Mouse (Mus musculus): ENCODE data around the gene Folr1.

GRCm38 (mm10) chr7:101896104-101897066, 25.8 kb upstream of the Folr1 start:
- TF ChIP-seq CTCF (IDR thresholded peaks at IDR 0.05; ENCODE audit: borderline replicate concordance, insufficient read depth, low read depth, low read length) (no peak; the same call in 1 of the 2 replicates), POLR2A (IDR thresholded peaks at IDR 0.05; ENCODE audit: borderline replicate concordance, insufficient read depth, low read length) (peak; percentile 87)

All from cerebellum, adult 2 months (tissue).